Mouse (Mus musculus) CH12.LX (cell line): ENCODE measurements around the gene Atp6v1g3. TPM values are rescaled to one million over a fixed set of nuclear protein-coding genes. Genes with fewer than 3 reads are reported as not detected.

Experiments used
- DNase-seq: peaks from one replicate; pipeline ENCODE4 v3.0.0-alpha.2; 2013; ENCODE audit errors: extremely low read depth
- H3K27ac ChIP-seq: 2 replicates; pipeline ENCODE4 v1.5.1; 2012; ENCODE audit warnings: low read depth, mild to moderate bottlenecking, control low read depth, moderate library complexity; ENCODE audit not compliant: insufficient read depth
- H3K27me3 ChIP-seq: replicated peaks from 2 replicates; pipeline ENCODE3; 2012; ENCODE audit warnings: inconsistent platforms
- H3K36me3 ChIP-seq, 2 experiments: replicated peaks in 1 of 2; 2 replicates each; pipeline versions ENCODE3 to v1.6.1; 2012; ENCODE audit warnings: inconsistent platforms in 1 of 2, low read length in 1 of 2, mild to moderate bottlenecking in 1 of 2, mixed read lengths in 1 of 2, moderate library complexity in 1 of 2; ENCODE audit not compliant: control insufficient read depth in 1 of 2, insufficient read depth in 1 of 2
- H3K4me1 ChIP-seq, 2 experiments: 2 replicates each; pipeline ENCODE4 v1.6.1; 2012; ENCODE audit warnings: inconsistent platforms in 1 of 2, moderate library complexity in 1 of 2; ENCODE audit not compliant: insufficient read depth in 2 of 2, control insufficient read depth in 1 of 2
- H3K4me2 ChIP-seq: 2 replicates; pipeline ENCODE4 v1.6.1; 2012; ENCODE audit warnings: low read depth, mild to moderate bottlenecking, control low read depth; ENCODE audit not compliant: poor library complexity, insufficient read depth, severe bottlenecking
- H3K4me3 ChIP-seq, 3 experiments: fragments of 150-350 bp in 1 of 3; sonication (generic) in 1 of 3; replicated peaks in 1 of 3; 2 replicates each; pipeline versions ENCODE3 to v1.5.1; 2011 to 2012; ENCODE audit warnings: low read depth in 2 of 3, low read length in 2 of 3, mild to moderate bottlenecking in 2 of 3, moderate library complexity in 2 of 3, control low read depth in 1 of 3, improper control_type of control experiment in 1 of 3, inconsistent platforms in 1 of 3, mixed read lengths in 1 of 3; ENCODE audit not compliant: poor library complexity in 1 of 3
- H3K79me2 ChIP-seq: replicated peaks from 2 replicates; pipeline ENCODE4 v1.6.1; 2012; ENCODE audit warnings: mild to moderate bottlenecking, moderate library complexity; ENCODE audit not compliant: control insufficient read depth, poor library complexity, insufficient read depth, severe bottlenecking; ENCODE audit errors: extremely low read depth
- H3K9ac ChIP-seq: 2 replicates; pipeline ENCODE4 v1.6.1; 2012; ENCODE audit warnings: low read depth, mild to moderate bottlenecking, control low read depth, moderate library complexity; ENCODE audit not compliant: insufficient read depth
- H3K9me3 ChIP-seq: replicated peaks from 2 replicates; pipeline ENCODE3; 2012; ENCODE audit warnings: low read length, inconsistent platforms, mixed read lengths
- BHLHE40 ChIP-seq: IDR thresholded peaks from 2 replicates; pipeline ENCODE4 v1.6.1; 2011; ENCODE audit warnings: mild to moderate bottlenecking, low read depth, low read length, improper control_type of control experiment
- CHD1 ChIP-seq: IDR thresholded peaks from 2 replicates; pipeline ENCODE4 v1.6.1; 2012; ENCODE audit warnings: low read depth, low read length, improper control_type of control experiment, inconsistent platforms
- CHD2 ChIP-seq: IDR thresholded peaks from 2 replicates; pipeline ENCODE4 v1.6.1; 2011; ENCODE audit warnings: low read length, improper control_type of control experiment
- CTCF ChIP-seq, 2 experiments: IDR thresholded peaks in 1 of 2; conservative IDR thresholded peaks in 1 of 2; 2 replicates each; pipeline ENCODE4 v1.5.1; 2011 to 2012; ENCODE audit warnings: low read depth in 2 of 2, low read length in 2 of 2, improper control_type of control experiment in 1 of 2, inconsistent platforms in 1 of 2, mild to moderate bottlenecking in 1 of 2, moderate library complexity in 1 of 2
- E2F4 ChIP-seq: IDR thresholded peaks from 2 replicates; pipeline ENCODE4 v1.6.1; 2011; ENCODE audit warnings: low read depth, low read length, improper control_type of control experiment; ENCODE audit not compliant: insufficient replicate concordance
- ELF1 ChIP-seq: IDR thresholded peaks from 2 replicates; pipeline ENCODE4 v1.6.1; 2014; ENCODE audit warnings: low read depth, mild to moderate bottlenecking, inconsistent platforms, low read length, improper control_type of control experiment
- EP300 ChIP-seq: IDR thresholded peaks from 2 replicates; pipeline ENCODE4 v1.6.1; 2011; ENCODE audit warnings: low read length, improper control_type of control experiment
- ETS1 ChIP-seq: conservative IDR thresholded peaks from 2 replicates; pipeline ENCODE4 v1.6.1; 2012; ENCODE audit warnings: low read depth, mild to moderate bottlenecking, inconsistent platforms, low read length, improper control_type of control experiment, moderate library complexity
- GABPA ChIP-seq: IDR thresholded peaks from 2 replicates; pipeline ENCODE4 v1.6.1; 2012; ENCODE audit warnings: low read depth, low read length, improper control_type of control experiment, inconsistent platforms; ENCODE audit not compliant: insufficient replicate concordance
- HCFC1 ChIP-seq: IDR thresholded peaks from 2 replicates; pipeline ENCODE4 v1.6.1; 2012; ENCODE audit warnings: low read depth, mild to moderate bottlenecking, inconsistent platforms, low read length, improper control_type of control experiment
- IRF4 ChIP-seq: IDR thresholded peaks from 2 replicates; pipeline ENCODE4 v1.6.1; 2014; ENCODE audit warnings: low read depth, mild to moderate bottlenecking, inconsistent platforms, low read length, improper control_type of control experiment
- JUN ChIP-seq: IDR thresholded peaks from 2 replicates; pipeline ENCODE4 v1.6.1; 2011; ENCODE audit warnings: low read depth, mild to moderate bottlenecking, low read length, improper control_type of control experiment, moderate library complexity; ENCODE audit not compliant: insufficient read depth
- JUND ChIP-seq: conservative IDR thresholded peaks from 2 replicates; pipeline ENCODE4 v1.6.1; 2011; ENCODE audit warnings: low read depth, low read length, improper control_type of control experiment
- KAT2A ChIP-seq: IDR thresholded peaks from 2 replicates; pipeline ENCODE4 v1.6.1; 2012; ENCODE audit warnings: low read length, improper control_type of control experiment, inconsistent platforms; ENCODE audit not compliant: insufficient replicate concordance
- MAFK ChIP-seq: IDR thresholded peaks from 2 replicates; pipeline ENCODE4 v1.6.1; 2011; ENCODE audit warnings: low read length, improper control_type of control experiment; ENCODE audit not compliant: insufficient replicate concordance
- MAX ChIP-seq: IDR thresholded peaks from 2 replicates; pipeline ENCODE4 v1.6.1; 2011; ENCODE audit warnings: low read length, improper control_type of control experiment
- MAZ ChIP-seq: IDR thresholded peaks from 2 replicates; pipeline ENCODE4 v1.6.1; 2012; ENCODE audit warnings: low read depth, mild to moderate bottlenecking, inconsistent platforms, low read length, improper control_type of control experiment, moderate library complexity
- MEF2A ChIP-seq: IDR thresholded peaks from 2 replicates; pipeline ENCODE4 v1.6.1; 2014; ENCODE audit warnings: low read depth, mild to moderate bottlenecking, inconsistent platforms, low read length, improper control_type of control experiment, borderline replicate concordance
- MXI1 ChIP-seq: IDR thresholded peaks from 2 replicates; pipeline ENCODE4 v1.6.1; 2011; ENCODE audit warnings: mild to moderate bottlenecking, low read depth, low read length, improper control_type of control experiment
- MYC ChIP-seq: IDR thresholded peaks from 2 replicates; pipeline ENCODE4 v1.6.1; 2011; ENCODE audit warnings: low read depth, mild to moderate bottlenecking, improper control_type of control experiment, low read length
- NELFE ChIP-seq: IDR thresholded peaks from 2 replicates; pipeline ENCODE4 v1.6.1; 2011; ENCODE audit warnings: low read depth, low read length, improper control_type of control experiment
- NRF1 ChIP-seq: IDR thresholded peaks from 2 replicates; pipeline ENCODE4 v1.6.1; 2014; ENCODE audit warnings: low read depth, mild to moderate bottlenecking, inconsistent platforms, low read length, improper control_type of control experiment, moderate library complexity
- PAX5 ChIP-seq: IDR thresholded peaks from 2 replicates; pipeline ENCODE4 v1.6.1; 2012; ENCODE audit warnings: low read length, inconsistent platforms, mixed read lengths
- POLR2A ChIP-seq: IDR thresholded peaks from 2 replicates; pipeline ENCODE4 v1.6.1; 2011; ENCODE audit warnings: low read depth, mild to moderate bottlenecking, improper control_type of control experiment, low read length
- POLR2AphosphoS2 ChIP-seq: IDR thresholded peaks from 2 replicates; pipeline ENCODE4 v1.6.1; 2011; ENCODE audit warnings: low read depth, low read length, improper control_type of control experiment
- RAD21 ChIP-seq: IDR thresholded peaks from 2 replicates; pipeline ENCODE4 v1.6.1; 2011; ENCODE audit warnings: low read depth, mild to moderate bottlenecking, low read length, improper control_type of control experiment, moderate library complexity
- RCOR1 ChIP-seq: conservative IDR thresholded peaks from 2 replicates; pipeline ENCODE4 v1.6.1; 2012; ENCODE audit warnings: low read depth, mild to moderate bottlenecking, inconsistent platforms, low read length, improper control_type of control experiment
- SIN3A ChIP-seq: IDR thresholded peaks from 2 replicates; pipeline ENCODE4 v1.6.1; 2012; ENCODE audit warnings: low read length, improper control_type of control experiment, inconsistent platforms
- SMC3 ChIP-seq: IDR thresholded peaks from 2 replicates; pipeline ENCODE4 v1.6.1; 2011; ENCODE audit warnings: low read depth, low read length, improper control_type of control experiment
- TBP ChIP-seq: conservative IDR thresholded peaks from 2 replicates; pipeline ENCODE4 v1.6.1; 2011; ENCODE audit warnings: low read depth, low read length, improper control_type of control experiment
- TCF12 ChIP-seq: IDR thresholded peaks from 2 replicates; pipeline ENCODE4 v1.6.1; 2014; ENCODE audit warnings: low read depth, mild to moderate bottlenecking, inconsistent platforms, low read length, improper control_type of control experiment
- UBTF ChIP-seq: IDR thresholded peaks from 2 replicates; pipeline ENCODE4 v1.6.1; 2012; ENCODE audit warnings: low read depth, mild to moderate bottlenecking, inconsistent platforms, low read length, improper control_type of control experiment, moderate library complexity
- USF1 ChIP-seq: IDR thresholded peaks from 2 replicates; pipeline ENCODE4 v1.6.1; 2014; ENCODE audit warnings: low read depth, mild to moderate bottlenecking, inconsistent platforms, low read length, improper control_type of control experiment
- USF2 ChIP-seq: conservative IDR thresholded peaks from 2 replicates; pipeline ENCODE4 v1.6.1; 2011; ENCODE audit warnings: low read depth, low read length, improper control_type of control experiment
- ZC3H11A ChIP-seq: IDR thresholded peaks from 2 replicates; pipeline ENCODE4 v1.6.1; 2012; ENCODE audit warnings: low read depth, mild to moderate bottlenecking, inconsistent platforms, low read length, improper control_type of control experiment
- dilution Hi-C: fragments of 300-500 bp; cut with MboI; formaldehyde crosslinking; loops from 2 replicates; pipeline ENCODE4 v1.14.3; 2020; ENCODE audit warnings: low sequenced_read_pairs; ENCODE audit not compliant: extremely low pct_unique_long_range_greater_than_20kb, extremely low pct_ligation_motif_present
- in situ Hi-C: fragments of 300-500 bp; cut with MboI; formaldehyde crosslinking; loops from 3 replicates; pipeline ENCODE4 v1.14.3; 2019; ENCODE audit warnings: low sequenced_read_pairs, low pct_ligation_motif_present, low pct_unique_long_range_greater_than_20kb, mixed read lengths
- polyA plus RNA-seq: library from polyadenylated mRNA; unstranded; fragments of >175 nt; gene quantifications from 2 replicates; pipeline ENCODE4 v1.2.1, GENCODE M21; 2012; ENCODE audit warnings: low read depth; ENCODE audit not compliant: insufficient read length
- total RNA-seq, 2 experiments: library from RNA; depleted of rRNA; stranded (reverse); fragments of 300-350 nt in 1 of 2; fragments of >200 nt in 1 of 2; gene quantifications; 2 replicates each; pipeline ENCODE4 v1.2.3; 2012 to 2014

Atp6v1g3 gene
- total and polyA plus RNA-seq, 3 experiments: not detected

DNA sequence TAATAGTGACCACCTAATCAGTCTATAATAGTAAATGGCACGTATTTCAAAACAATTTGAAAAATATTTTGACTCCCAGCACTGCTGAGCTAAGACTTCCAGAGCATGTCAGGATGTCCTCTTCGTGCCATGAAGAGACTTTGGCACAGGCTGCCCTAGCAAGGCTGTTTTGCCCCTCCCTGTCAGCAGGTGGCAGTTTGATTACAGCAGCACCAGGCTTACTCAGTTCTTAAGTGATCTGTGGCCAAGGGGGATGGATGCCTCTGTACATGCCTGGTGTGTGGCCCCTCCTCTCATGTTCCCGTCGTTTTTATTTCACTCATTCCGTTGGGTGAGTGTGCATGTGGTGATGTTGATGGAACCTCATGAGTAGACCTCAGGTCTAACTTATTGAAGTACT lies 2.3 kb downstream of the Atp6v1g3 start:
- dilution Hi-C loops: no loop called here
- peak; percentile 65 for DNase-seq
- no peak overlapping the region for H3K4me2 ChIP-seq

GRCm38 (mm10) chr1:138281139-138281538 lies 7.6 kb downstream of the Atp6v1g3 start:
- TF ChIP-seq SMC3: no peak
- no peak for TF ChIP-seq TBP
- no peak for TF ChIP-seq IRF4
- DNase-seq: no peak
- dilution Hi-C loops: no loop called here
- Histone ChIP-seq H3K4me1 (no peaks in the 10 kb centered on the region), H3K4me3 (no peak overlapping the region), H3K36me3 (no peaks in the 10 kb centered on the region), H3K9ac (no peak overlapping the region), H3K27me3 (peaks cover 2% of the 10 kb centered on the region), H3K4me2 (no peak overlapping the region), H3K9me3 (no peaks in the 10 kb centered on the region), H3K79me2 (no peaks in the 10 kb centered on the region), H3K27ac (no peak overlapping the region)
- in situ Hi-C loops: no loop called here

More for the DNA sequence above, 2.3 kb downstream of the Atp6v1g3 start:
- H3K79me2 ChIP-seq: no peaks in the 10 kb centered on the region
- no peak overlapping the region for H3K9ac ChIP-seq
- no peak overlapping the region for H3K27ac ChIP-seq
- TF ChIP-seq NELFE (0 out of 2 replicates have a peak, but pooled peaks have one; percentile 16), SIN3A (no peak), CHD2 (no peak), RCOR1 (no peak), RAD21 (peak; percentile 80), BHLHE40 (no peak), E2F4 (no peak), JUND (no peak), EP300 (no peak), ETS1 (no peak), CTCF (conservative IDR thresholded peaks at IDR 0.05 in 1 of 2, IDR thresholded peaks at IDR 0.05 in 1 of 2; ENCODE audit: low read depth in 2 of 2, low read length in 2 of 2) (peak; percentile 20 to 78; a peak in 3 of 4 replicates), MAX (no peak), MAZ (no peak), ZC3H11A (no peak; the same call in 1 of the 2 replicates), USF1 (no peak), UBTF (no peak), TCF12 (no peak), ELF1 (0 out of 2 replicates have a peak, but pooled peaks have one; percentile 6), CHD1 (no peak), IRF4 (peak; percentile 46; the same call in 1 of the 2 replicates), USF2 (no peak), JUN (no peak), NRF1 (no peak), HCFC1 (no peak), POLR2AphosphoS2 (no peak), MYC (no peak), MAFK (no peak), KAT2A (no peak), MEF2A (no peak), SMC3 (peak; percentile 84), PAX5 (no peak), GABPA (no peak), MXI1 (no peak), POLR2A (no peak)
- peaks cover 2% of the 10 kb centered on the region for H3K27me3 ChIP-seq
- 0 out of 4 replicates have a peak, but pooled peaks cover 0 to 4% of the 10 kb centered on the region in 2 experiments for H3K4me1 ChIP-seq
- in situ Hi-C loops: loop anchor here (10.0 kb wide), 1 partner anchor 141 kb away; no protein-coding TSS in a partner anchor
- H3K9me3 ChIP-seq: no peaks in the 10 kb centered on the region
- H3K4me3 ChIP-seq: no peak overlapping the region
- H3K36me3 ChIP-seq: no peaks in the 10 kb centered on the region
